Mouse (Mus musculus) T-helper 1 cell (primary cell): ENCODE results near the gene Pramef25.
"Not testable (repeated sequence)": the region's sequence is repeated elsewhere in the genome, so short reads cannot be mapped to it uniquely, and the experiment has no call there.

Experiments
- in situ Hi-C: fragments of 300-600 bp; cut with MboI, MseI; formaldehyde crosslinking; loops from one replicate; pipeline ENCODE4 v1.15.1; 2025; ENCODE audit warnings: high pct_unique_total_duplicates

The Pramef25 gene

GRCm38 (mm10) chr4:143950916-143951315 is at the start of gene Pramef25:
TSS of gene Pramef25 (minus strand) at chr4:143951016.
- in situ Hi-C loops = not testable (repeated sequence)

DNA sequence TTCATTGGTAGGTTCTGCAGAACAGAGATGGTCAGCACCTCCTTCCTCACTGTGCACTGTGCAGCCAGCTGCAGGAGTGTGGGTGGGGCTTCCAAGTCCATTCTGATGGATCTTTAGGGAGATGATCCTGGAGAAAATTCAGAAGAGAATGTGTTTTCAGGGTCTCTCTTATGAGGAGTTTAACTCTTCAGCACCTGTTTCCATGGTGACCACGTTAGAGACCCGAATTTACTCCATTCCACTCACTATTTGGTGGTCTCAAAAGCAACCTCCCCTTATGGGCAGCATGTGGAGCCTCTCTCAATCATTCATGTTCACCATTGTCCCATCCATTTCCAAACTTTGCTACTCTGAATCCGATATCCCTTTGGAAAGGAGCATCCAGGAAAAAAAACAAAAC is 43.5 kb upstream of the Pramef25 start, which contains the start of gene Pramef17:
Gene Pramef17 (minus strand): TSS at position 101 of the 400 bp plus-strand sequence.
- in situ Hi-C loops = loop anchor here (5.0 kb wide), 1 partner anchor 338 kb away; the partner anchor contains the start of gene Gm13128

GRCm38 (mm10) chr4:143988126-143988525 is 37.3 kb upstream of the Pramef25 start:
- in situ Hi-C loops = not testable (repeated sequence)

DNA sequence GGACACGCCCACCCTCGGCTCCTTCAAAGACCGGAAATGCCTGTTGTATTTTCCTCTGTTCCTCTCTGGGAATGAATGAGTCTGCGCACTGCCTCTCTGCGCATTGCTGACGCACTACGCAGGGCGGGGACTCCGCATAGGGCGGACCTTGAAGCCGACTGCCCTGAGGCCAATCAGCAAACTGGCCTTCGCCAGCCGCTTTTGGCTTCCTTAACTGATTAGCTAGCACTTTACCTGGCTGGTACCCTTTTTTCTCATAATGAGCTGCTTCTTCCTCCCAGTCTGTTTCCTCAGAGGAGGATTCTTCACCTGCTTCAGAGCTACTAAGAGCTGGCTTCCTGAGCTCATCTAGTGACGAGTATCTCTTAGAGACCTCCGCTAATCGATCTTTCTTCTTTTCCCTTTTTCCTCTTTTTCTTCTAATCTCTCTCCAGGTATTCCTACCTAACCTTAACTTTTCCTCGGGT is 36.7 kb upstream of the Pramef25 start:
- in situ Hi-C loops = not testable (repeated sequence)

DNA sequence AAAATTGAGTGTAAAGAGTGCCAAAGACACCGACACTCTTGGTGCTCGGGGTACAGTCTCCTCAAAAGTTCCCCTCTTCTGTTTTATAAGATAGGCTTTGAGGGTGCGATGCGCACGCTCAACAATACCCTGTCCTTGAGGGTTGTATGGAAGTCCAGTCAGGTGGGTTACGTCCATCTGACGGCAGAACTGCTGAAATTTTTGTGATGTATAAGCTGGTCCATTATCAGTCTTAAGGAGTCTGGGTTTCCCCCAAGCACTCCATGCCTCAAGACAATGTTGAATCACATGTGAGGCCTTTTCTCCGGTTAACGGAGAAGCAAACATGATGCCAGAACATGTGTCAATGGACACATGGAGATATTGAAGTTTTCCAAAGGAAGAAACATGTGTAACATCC is 34.9 kb upstream of the Pramef25 start:
- in situ Hi-C loops = not testable (repeated sequence)

GRCm38 (mm10) chr4:143985165-143985564 is 34.3 kb upstream of the Pramef25 start:
- in situ Hi-C loops = not testable (repeated sequence)

GRCm38 (mm10) chr4:143983446-143983845 is 32.6 kb upstream of the Pramef25 start:
- in situ Hi-C loops = not testable (repeated sequence)

DNA sequence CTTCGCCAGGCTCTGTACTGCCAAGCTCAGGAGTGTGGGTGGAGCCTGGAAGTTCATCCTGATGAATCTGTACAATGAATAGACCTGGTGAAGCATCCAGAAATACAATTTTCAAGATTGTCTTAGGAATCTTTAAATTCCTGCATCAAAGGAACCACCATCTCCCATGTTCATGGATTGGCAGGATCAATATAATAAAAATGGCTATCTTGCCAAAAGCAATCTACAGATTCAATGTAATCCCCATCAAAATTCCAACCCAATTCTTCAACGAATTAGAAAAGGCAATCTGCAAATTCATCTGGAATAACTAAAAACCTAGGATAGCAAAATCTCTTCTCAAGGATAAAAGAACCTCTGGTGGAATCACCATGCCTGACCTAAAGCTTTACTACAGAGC is 16.0 kb upstream of the Pramef25 start, which contains the start of gene Gm13101:
Gene Gm13101 (minus strand): TSS at position 101 of the 400 bp plus-strand sequence.
- in situ Hi-C loops = loop anchor here (5.0 kb wide), 1 partner anchor 380 kb away; no protein-coding TSS in a partner anchor

DNA sequence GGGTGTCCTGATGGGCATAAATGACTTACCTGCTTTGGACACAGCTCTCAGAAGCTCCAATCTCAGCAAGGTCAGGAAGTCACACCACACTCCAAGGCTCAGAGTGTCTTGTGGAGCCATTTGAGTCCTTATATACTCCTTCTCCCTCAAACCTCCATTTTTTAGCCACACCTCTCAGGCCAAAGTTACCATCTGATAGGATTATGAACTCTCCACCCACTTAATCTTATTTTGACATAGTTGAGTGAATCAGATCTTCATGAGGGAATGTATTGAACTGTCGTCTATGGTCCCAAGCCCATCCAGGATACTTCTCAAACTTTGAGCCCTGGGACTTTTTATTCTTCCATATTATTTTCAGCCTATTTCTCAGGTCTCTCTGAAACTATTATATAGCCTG is 50.5 kb downstream of the Pramef25 start, which contains the start of gene Pramef6:
Gene Pramef6 (minus strand): TSS at position 101 of the 400 bp plus-strand sequence.
- in situ Hi-C loops = not testable (repeated sequence)
